Mouse (Mus musculus) cerebellum, adult 8-10 months (tissue): ENCODE measurements around the gene B3glct.

ENCODE experiments used
- DNase-seq: peaks from one replicate; pipeline ENCODE4 v3.0.0; 2022

The B3glct gene

DNA sequence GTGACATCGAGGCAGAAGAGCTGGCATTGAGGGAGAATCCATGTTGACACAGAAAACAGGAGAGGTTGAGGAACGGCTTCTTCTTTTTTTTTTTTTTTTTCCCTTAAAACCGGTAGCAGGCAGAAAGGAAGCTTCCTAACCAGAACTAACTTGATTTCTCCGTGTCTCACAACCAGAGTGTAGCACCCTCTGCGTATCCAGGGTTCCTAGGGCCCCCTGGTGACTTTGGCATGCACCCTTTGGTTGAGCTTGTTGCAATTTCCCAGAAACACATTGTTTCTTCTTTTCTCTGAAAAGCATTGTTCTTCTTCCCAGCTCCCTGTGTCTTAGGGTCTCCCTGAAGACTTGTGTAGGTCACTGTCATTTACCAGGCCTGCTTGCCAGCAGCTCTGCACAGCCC, 73.8 kb downstream of the B3glct start:
- no peak for DNase-seq

DNA sequence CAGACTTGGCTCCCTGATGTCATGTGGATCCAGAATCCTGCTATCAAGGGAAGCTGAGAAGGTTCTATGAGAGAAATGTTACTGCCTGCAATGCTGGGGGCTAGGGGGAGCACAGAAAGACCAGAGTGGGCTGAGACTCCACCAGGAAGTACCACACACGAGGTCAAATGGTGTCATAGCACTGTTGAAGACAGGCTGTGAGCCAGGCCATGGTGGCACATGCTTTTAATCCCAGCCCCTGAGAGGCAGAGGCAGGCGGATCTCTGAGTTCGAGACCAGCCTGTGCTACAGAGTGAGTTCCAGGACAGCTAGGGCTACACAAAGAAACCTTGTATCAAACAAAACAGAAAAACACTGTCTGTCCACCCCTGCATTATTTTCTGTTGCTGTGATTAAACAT, 75.0 kb downstream of the B3glct start:
- DNase-seq: no peak

DNA sequence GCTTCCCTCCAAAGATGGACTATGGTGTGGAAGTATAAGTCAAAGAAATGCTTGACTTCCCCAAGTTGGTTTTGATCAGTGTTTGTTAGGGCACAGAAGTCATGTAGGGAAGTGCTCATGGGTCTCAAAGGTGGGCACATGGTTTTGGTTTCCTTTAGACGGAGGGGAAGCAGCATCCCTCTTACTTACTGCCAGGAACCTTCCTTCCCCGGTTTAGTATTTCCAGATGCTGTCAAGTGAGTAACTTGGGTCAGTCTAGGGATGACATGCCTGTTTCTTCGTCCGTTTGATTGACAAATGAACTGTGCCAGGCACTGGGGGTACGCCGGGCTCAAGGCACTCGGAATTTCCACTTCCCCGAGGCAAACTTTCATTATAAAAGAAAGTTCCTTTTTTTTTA, 89.1 kb downstream of the B3glct start:
- DNase-seq: no peak

DNA sequence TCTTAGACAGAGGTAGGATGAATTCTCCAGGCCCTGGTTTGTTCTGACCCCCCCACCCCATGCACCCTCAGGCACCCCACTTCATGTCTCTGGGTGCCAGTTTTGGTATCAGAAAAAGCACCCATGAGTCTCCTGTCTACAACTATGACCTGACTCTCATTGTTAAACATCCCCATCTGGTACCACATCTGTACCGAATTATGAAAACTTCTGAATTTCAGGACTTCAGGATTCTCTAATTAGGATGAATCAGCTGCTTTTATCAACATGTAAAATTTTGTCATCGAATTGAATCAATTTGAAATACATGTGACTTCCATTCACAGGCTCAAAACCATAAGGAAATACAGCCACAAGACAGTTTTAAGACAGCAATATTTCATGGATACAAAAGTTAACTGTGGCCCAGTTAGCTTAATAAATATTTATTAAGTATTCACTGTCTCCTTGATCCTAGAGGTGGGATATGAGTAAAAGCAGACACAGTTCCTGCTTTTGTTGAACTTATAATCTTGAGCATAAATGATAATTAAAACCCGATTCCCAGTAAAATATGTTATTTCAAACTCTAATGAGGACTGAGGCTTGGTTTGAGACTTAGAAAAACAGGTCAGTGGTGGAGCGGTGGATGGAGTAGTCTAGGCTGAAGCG, 89.7 kb downstream of the B3glct start:
- DNase-seq: no peak

DNA sequence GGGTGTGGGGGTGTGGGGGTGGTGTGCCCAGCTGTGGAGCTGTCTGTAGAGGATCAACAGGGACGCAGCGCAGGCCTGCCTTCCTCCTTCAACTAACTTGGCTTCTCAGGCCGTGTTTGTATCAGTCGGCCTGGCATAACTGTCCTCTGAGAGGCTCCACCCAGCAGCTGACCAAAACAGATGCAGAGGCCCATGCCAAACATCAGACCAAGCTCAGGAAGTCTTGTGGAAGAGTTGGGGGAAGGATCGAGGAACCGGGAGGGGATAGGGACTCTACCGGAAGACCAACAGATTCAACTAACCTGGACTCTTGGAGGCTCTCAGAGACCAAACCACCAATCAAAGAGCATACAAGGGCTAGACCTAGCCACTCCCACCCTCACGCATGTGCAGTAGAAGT, 91.6 kb downstream of the B3glct start:
- DNase-seq: no peak

DNA sequence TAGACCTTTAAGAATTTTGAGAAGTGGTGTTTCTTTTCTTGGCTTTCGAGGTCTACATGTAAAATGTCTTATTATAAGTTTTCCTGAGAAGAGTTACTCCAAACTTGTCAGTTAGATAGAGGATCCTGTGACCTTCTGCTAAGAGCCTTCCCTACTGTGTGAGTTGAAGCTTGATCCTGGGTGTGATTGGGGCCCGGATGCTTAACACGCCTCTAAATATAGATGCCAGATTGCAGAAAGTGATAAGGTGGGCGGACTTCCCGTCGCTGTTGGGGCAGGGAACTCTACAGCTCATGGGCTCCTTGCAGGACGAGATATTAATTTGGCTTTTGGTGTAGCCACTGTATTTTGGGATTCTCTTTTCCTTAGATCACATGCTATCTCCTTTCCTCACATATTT, 98.0 kb downstream of the B3glct start:
- DNase-seq: no peak

DNA sequence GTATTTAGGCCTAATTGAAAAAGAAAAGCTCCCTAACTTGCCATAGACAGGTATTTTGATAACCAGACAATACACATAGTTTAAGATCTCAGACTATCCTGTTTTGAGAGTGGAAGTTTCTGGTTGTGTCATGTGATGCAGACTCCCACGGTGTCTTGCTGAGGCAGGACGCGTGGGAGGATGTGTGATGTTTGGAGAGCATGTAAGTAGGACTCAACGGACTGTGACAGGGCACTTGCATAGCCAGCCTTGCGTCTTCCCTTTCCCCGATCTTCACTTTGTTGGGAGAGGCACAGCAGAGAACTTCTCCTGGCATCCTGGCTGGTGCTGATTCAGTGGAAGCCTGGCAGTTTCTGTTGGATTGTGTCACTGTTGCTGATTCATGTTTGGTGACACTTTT, 101.7 kb downstream of the B3glct start:
- no peak for DNase-seq

DNA sequence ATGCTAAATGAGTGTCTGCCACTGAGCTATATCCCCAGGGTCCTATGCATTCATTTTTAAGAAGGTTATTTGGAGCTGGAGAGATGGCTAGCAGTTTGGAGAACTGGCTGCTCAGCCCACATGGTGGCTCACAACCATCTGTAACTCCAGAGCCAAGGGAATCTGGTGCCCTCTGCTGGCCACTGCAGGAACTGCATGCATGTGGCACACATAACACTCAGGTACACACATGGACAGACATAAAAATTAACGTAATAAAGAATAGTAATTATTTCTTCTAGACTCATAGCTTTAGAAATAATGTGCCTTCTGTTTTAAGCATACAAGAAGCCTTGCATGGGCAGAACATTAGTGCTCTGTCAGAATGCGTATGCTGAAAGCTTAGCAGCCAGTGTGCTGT, 102.4 kb downstream of the B3glct start:
- DNase-seq: no peak

DNA sequence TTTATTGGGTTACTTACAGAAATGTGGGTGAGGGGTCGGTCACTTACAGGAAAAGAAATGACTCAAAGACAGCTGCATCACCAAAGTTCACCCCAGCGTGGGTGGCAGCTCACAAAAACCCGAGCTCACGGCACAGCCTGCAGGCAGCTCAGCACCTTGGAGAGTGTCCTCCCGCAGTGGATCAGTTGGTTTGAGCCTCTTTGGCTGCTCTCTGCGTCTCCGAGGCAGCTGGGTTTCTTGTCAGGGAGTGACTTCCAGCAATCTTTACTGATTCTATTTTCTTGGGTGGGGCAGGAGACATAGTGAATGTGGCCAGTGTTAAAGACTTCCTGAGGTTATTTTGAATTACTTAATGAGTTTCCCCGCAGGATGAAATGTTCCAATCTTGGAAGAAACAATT, 112.1 kb downstream of the B3glct start:
- DNase-seq: no peak

DNA sequence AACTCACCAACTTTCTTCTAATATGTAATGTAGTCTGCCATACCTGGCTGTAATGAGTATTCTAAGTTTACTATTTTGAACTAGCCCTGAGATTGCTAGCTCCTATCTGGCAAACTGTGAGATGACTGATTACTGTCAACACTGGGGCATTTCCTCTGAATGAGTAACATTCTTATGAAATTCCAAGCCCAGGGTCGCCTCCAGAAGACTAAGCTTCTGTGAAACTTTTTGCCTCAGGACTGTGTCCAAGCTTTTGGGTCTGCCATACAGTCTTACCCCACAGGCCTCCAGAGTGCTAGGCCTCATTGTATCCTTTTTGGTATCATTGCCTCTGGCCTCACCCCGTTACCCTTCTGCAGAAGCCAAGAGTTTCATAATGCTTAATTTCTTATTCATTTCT, 132.0 kb downstream of the B3glct start:
- DNase-seq: no peak

DNA sequence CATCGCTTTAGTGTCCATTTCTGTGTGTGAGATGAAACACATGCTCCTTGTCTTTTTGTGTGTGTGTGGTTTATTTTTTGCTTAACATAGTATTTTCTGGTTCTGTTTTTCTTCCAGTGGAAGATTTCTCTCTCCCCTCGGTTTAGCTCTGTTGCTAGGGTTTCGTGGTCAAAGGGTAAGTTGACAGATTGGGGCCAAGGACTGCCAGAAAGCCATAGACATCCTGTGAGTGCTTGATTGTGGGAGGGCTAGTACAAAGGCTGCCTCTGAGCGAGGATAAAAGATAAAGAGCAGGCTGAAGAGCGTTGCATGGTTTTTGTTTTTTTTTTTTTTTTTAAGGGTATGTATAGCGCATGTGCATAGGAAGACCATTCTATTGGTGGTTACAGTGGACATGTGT, 133.8 kb downstream of the B3glct start:
- no peak for DNase-seq
